Mouse (Mus musculus): ENCODE results near the gene Gm10100.

DNA sequence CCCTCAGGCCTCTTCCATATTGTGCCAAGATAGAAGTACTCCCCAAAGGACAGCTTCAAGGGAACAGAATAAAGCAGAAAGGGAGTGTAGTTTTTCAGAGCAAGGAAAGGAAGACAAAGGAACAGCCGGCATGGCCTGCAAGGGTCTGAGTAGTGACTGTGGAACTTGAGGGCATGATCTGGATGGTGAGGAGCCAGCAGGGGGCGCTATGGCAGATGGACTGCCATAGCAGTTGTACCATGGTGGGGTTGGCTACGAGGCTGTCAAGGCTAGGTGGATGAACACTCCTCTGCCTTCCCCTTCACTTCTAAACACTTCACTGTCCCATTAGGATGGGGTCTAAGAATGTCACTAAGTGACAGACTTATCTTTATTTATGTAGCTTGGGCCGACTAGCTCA lies 3.0 kb downstream of the Gm10100 start:
- TF ChIP-seq POLR2A (IDR thresholded peaks at IDR 0.05; ENCODE audit: control insufficient read depth, low read depth, low read length) = no peak
- peak; percentile 88 for TF ChIP-seq CTCF (IDR thresholded peaks at IDR 0.05; ENCODE audit: control insufficient read depth, insufficient read depth, insufficient replicate concordance, low read depth, low read length)

Data from testis, adult 2 months (tissue).